Mouse (Mus musculus) small intestine, adult 2 months (tissue): ENCODE measurements around the gene Cyp4a30b.

Experiments used
- CTCF ChIP-seq: fragments of 200-500 bp; IDR thresholded peaks from 2 replicates; pipeline ENCODE4 v1.5.1; 2012; ENCODE audit warnings: low read depth, mild to moderate bottlenecking, control low read depth, inconsistent platforms, low read length, moderate library complexity, mixed read lengths; ENCODE audit not compliant: insufficient replicate concordance, insufficient read length; ENCODE audit errors: extremely low read depth
- POLR2A ChIP-seq: fragments of 200-500 bp; IDR thresholded peaks from 2 replicates; pipeline ENCODE4 v1.6.1; 2012; ENCODE audit warnings: low read depth, mild to moderate bottlenecking, control low read depth, inconsistent platforms, low read length, moderate library complexity

DNA sequence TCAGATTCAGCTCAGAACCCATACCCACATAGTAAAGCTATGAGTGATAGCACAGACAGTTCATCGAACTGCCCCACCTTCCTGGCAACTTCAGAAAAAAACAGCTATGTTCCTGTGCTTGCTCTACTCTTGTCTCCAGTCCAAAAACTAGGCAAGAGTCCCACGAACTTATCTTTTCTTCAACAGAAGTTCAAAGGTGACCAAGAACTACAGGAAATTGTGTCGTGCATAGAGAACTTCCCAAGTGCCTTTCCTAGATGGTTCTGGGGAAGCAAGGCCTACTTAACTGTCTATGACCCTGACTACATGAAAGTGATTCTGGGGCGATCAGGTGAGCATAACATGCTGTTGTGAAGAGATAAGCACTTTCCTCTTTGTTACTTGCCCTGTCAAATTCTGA is 67.0 kb downstream of the Cyp4a30b start:
- TF ChIP-seq CTCF (no peak), POLR2A (no peak)
